Mouse (Mus musculus) lung, adult 2 months (tissue): ENCODE results near the gene Olfr1220. TPM values are rescaled to one million over a fixed set of nuclear protein-coding genes. Genes with fewer than 3 reads are reported as not detected.

Experiments
- DNase-seq: peaks from one replicate; pipeline ENCODE4 v3.0.0; 2022
- H3K4me1 ChIP-seq: fragments of 200-500 bp; 2 replicates; pipeline ENCODE4 v1.6.1; 2011; ENCODE audit warnings: low read length; ENCODE audit not compliant: control insufficient read depth, insufficient read depth
- H3K4me3 ChIP-seq: fragments of 200-500 bp; replicated peaks from 2 replicates; pipeline ENCODE3; 2011; ENCODE audit warnings: low read depth, mild to moderate bottlenecking, control low read depth, low read length; ENCODE audit errors: extremely low read depth
- CTCF ChIP-seq: fragments of 200-500 bp; IDR thresholded peaks from 2 replicates; pipeline ENCODE4 v1.5.1; 2011; ENCODE audit warnings: mild to moderate bottlenecking, low read length, control low read depth; ENCODE audit not compliant: insufficient read depth
- POLR2A ChIP-seq: fragments of 200-500 bp; IDR thresholded peaks from 2 replicates; pipeline ENCODE4 v1.6.1; 2011; ENCODE audit warnings: low read depth, mild to moderate bottlenecking, control low read depth, low read length, borderline replicate concordance; ENCODE audit errors: extremely low read depth
- WGBS: fragments of 180-500 bp; shearing (Covaris S2); methylation state at CpG from one replicate; pipeline ENCODE4 v1.1.7; 2018; 5-methylcytosine and 5-hydroxymethylcytosine counted together
- polyA plus RNA-seq: library from polyadenylated mRNA; depleted of rRNA; stranded (reverse); fragments of >200 nt; gene quantifications from 2 replicates; pipeline ENCODE4 v1.2.3, GENCODE M21; 2012; rRNA removed

The Olfr1220 gene
- not detected in 2 replicates for polyA plus RNA-seq

DNA sequence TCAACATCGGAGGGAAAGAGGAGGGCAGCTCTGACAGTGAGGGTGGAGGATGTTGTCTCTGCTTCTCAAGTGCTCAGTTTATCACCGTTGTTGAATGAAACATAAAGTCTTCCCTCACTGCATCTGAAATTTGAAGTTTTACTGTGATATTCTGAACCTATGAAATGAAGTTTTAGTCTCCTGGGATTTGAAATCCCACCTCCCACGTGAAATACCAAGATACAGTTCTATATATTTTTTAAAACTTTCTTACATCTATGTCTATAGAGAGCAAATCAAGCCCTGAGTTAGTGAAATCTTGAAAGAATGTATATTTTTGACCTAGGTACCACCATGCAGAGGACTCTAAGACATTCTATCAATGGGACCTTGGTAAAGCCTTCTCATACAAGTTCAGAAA lies at the start of gene Olfr1220:
Gene Olfr1220 (minus strand): TSS at position 101 of the 400 bp plus-strand sequence.
- TF ChIP-seq CTCF (no peak), POLR2A (no peak)
- H3K4me1 ChIP-seq: no peaks in the 10 kb centered on the region
- WGBS: 63% methylated on average over 3 of the region's 3 CpGs
- no peak within 1 kb of the TSS for H3K4me3 ChIP-seq
- DNase-seq: no peak

DNA sequence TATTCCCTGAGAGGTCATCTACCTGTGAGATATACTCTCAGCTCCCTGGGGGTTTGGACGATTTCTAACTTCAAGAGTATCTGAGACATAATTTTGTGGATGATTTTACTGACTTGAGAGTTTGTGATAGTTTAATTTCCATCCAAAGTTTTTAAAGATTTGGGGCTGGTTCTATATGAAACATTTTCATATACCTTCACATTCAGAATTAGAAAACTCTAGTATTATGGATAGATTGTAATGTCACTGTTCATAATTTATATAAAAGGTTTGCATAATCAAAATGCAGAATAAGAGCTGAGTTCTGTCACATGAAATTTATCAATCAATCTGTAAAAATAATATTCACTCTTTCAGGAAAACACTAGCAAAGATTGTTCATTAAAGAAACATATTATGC lies 44.8 kb upstream of the Olfr1220 start, which contains the start of gene Olfr1223:
Gene Olfr1223 (minus strand): TSS at position 101 of the 400 bp plus-strand sequence.
- H3K4me3 ChIP-seq: no peak within 1 kb of the TSS
- no peaks in the 10 kb centered on the region for H3K4me1 ChIP-seq
- WGBS: 34% methylated on average over 1 of the region's 1 CpGs
- no peak for TF ChIP-seq POLR2A
- no peak for TF ChIP-seq CTCF
- DNase-seq: no peak

DNA sequence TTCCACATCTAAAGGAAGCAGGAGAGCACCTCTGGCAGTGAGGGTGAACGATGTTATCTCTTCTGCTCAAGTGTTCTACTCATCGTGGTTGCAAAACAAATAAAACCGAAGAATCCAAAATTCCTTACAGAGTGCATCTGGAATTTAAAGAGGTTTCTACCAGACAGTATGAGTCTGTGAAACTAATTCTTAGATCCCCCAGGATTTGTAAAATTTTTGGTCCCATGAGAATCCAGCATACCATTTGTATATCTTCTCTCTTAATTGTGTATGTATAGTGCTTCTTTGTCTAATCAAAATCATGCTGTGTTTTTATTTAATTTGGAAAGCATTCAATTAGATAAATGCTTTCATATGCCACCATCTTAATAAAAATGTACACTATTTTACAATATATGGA lies 26.3 kb upstream of the Olfr1220 start, which contains the start of gene Olfr1222:
Gene Olfr1222 (minus strand): TSS at position 101 of the 400 bp plus-strand sequence.
- TF ChIP-seq POLR2A: no peak
- TF ChIP-seq CTCF: no peak
- Histone ChIP-seq H3K4me1 (no peaks in the 10 kb centered on the region), H3K4me3 (no peak within 1 kb of the TSS)
- no peak for DNase-seq
- 40% methylated on average over 3 of the region's 3 CpGs for WGBS

DNA sequence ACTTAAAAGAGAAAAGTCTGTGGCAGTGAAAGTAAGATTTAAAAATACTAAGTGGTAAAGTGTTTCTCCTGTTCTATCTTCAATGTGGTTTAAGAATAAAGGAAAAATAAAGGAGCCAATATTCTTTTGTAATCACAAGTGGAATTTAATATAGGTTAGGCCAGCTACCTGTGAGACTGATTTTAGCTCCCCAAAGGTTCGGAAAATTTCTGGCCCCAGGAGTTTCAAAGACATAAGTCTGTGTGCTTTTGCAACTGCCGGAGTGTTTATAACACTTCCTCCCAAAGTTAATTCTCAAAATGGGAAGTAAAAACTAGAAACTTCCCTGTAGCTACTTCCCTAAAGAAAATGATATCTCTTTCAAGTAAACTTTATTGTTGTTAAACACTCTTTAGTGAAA lies 10.5 kb upstream of the Olfr1220 start, which contains the start of gene Olfr1221:
Gene Olfr1221 (minus strand): TSS at position 101 of the 400 bp plus-strand sequence.
- no peak for DNase-seq
- WGBS: 63% methylated on average over 2 of the region's 2 CpGs
- H3K4me1 ChIP-seq: no peaks in the 10 kb centered on the region
- TF ChIP-seq CTCF (no peak), POLR2A (no peak)
- H3K4me3 ChIP-seq: no peak within 1 kb of the TSS

DNA sequence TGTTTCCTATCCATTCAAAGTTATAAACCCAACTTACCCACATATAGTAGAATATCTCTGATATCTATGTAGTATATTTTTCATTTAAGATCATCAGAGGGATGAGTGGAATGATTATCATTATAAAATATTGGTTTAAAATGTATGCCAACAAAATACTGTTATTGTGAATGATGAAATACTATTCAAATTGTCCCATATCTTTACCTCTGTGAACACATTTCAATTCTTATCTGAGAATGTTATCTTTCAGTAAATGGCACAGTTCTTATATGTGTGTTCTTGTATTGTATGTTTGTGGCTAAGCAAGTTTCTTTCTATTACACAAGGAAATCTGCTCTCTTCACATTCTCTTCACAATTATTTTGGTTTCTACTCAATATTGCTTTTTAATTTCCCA lies 984 bp downstream of the Olfr1220 start:
- no peak overlapping the region for H3K4me3 ChIP-seq
- no peaks in the 10 kb centered on the region for H3K4me1 ChIP-seq
- no peak for DNase-seq
- TF ChIP-seq CTCF (no peak), POLR2A (no peak)

DNA sequence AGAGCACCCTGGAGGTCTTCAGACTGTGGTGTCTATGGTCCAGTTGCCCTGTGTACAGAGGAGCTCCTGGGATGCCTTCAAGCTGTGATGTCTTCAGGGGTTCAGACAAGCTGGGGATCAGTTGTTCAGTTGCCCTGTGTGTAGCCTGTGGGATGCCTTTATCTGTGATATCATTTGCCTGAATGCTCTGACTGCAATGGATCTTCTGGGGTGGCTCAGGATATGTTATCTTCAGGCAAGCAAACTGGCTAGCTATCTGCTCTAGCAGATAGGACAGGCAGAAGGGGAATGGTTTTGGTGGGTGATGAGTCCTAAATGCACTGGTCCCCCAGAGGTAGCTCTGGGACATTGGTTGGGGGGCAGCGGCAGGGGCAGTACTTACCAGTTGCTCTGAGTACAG lies 12.8 kb downstream of the Olfr1220 start:
- Histone ChIP-seq H3K4me1 (no peaks in the 10 kb centered on the region), H3K4me3 (no peak overlapping the region)
- WGBS: 92% methylated on average over 1 of the region's 1 CpGs
- TF ChIP-seq CTCF (no peak), POLR2A (no peak)
- no peak for DNase-seq

DNA sequence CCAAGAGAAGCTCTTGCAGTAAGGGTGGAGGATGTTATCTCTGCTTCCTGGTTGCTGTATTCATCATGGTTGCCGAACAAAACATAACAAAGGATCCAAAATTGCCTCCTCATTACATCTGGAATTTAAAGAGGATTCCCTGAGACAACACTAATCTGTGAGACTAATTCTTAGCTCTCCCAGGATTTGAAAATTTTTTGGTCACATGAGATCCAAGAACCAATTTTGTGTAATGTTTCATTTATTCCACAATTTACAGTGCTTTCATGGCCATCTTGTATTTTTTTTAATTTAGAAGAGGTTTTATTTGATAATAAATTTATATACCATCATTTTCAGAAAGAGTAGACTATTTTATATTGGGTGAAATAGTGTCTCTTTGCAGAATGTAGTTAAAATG lies 23.2 kb downstream of the Olfr1220 start, which contains the start of gene Olfr1219:
Gene Olfr1219 (minus strand): TSS at position 101 of the 400 bp plus-strand sequence.
- 42% methylated on average over 1 of the region's 1 CpGs for WGBS
- TF ChIP-seq POLR2A: no peak
- TF ChIP-seq CTCF: no peak
- no peak for DNase-seq

DNA sequence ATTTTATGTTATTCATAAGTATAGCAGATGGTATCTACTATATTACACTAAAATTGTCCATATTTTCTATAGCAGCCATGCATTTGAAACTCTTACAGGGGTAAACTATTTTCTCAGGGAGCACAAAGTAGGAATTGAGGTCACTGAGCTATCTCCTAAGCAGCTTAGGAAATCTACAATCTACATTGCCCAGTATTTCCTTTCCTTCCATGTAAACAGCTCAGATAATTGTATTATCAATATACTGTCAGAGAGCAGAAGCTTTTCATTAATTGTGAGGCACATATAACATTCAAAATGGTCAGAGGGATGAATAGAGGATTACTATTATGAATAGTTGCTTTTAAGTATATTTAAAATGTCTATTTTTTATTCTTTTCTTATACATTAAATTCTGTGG lies 25.1 kb downstream of the Olfr1220 start:
- Histone ChIP-seq H3K4me3 (no peak overlapping the region), H3K4me1 (no peaks in the 10 kb centered on the region)
- TF ChIP-seq CTCF (no peak), POLR2A (no peak)
- no peak for DNase-seq

More for the DNA sequence above, 23.2 kb downstream of the Olfr1220 start, which contains the start of gene Olfr1219:
- Histone ChIP-seq H3K4me3 (no peak within 1 kb of the TSS), H3K4me1 (no peaks in the 10 kb centered on the region)

DNA sequence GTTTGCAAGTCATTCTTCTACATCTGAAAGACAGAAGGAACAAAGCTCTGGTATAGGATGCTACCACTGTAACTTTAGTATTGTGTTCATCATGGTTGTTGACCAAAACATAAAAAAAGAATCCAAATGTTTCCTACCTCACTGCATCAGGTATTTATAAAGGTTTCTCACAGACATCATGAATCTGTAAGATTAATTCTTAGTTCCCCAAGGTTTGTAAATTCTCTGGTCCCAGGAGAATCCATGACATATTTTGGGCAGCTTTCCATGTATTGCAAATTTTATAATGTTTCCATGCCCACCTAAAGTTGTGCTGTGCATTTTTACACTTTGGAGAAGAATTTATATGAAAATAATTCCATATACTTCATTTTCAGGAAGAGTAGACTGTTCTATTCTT lies 45.5 kb downstream of the Olfr1220 start, which contains the start of gene Olfr1218:
Gene Olfr1218 (minus strand): TSS at position 101 of the 400 bp plus-strand sequence.
- H3K4me3 ChIP-seq: no peak within 1 kb of the TSS
- DNase-seq: no peak
- no peak for TF ChIP-seq POLR2A
- no peaks in the 10 kb centered on the region for H3K4me1 ChIP-seq

Other genes starting within 250 kb of the Olfr1220 start
- gene Olfr1206, start 243.6 kb downstream of the Olfr1220 start, polyA plus RNA-seq: not detected in 2 replicates
- not detected in 2 replicates for gene Olfr1208, start 204.5 kb downstream of the Olfr1220 start, polyA plus RNA-seq
- gene Olfr1209, start 191.7 kb downstream of the Olfr1220 start, polyA plus RNA-seq: not detected in 2 replicates
- gene Olfr1211, start 168.7 kb downstream of the Olfr1220 start, polyA plus RNA-seq: not detected in 2 replicates
- not detected in 2 replicates for gene Olfr1212, start 152.9 kb downstream of the Olfr1220 start, polyA plus RNA-seq
- gene Gm13762, start 126.6 kb downstream of the Olfr1220 start, polyA plus RNA-seq: not detected in 2 replicates
- gene Olfr1214, start 114.2 kb downstream of the Olfr1220 start, polyA plus RNA-seq: not detected in 2 replicates
- not detected in 2 replicates for gene Olfr1215, start 99.9 kb downstream of the Olfr1220 start, polyA plus RNA-seq
- gene Olfr1216, start 88.5 kb downstream of the Olfr1220 start, polyA plus RNA-seq: not detected in 2 replicates
- gene Olfr1217, start 74.8 kb downstream of the Olfr1220 start, polyA plus RNA-seq: not detected in 2 replicates
- gene Olfr1218, start 45.6 kb downstream of the Olfr1220 start, polyA plus RNA-seq: not detected in 2 replicates
- gene Olfr1219, start 23.3 kb downstream of the Olfr1220 start, polyA plus RNA-seq: not detected in 2 replicates
- gene Olfr1221, start 10.4 kb upstream of the Olfr1220 start, polyA plus RNA-seq: not detected in 2 replicates
- gene Olfr1222, start 26.2 kb upstream of the Olfr1220 start, polyA plus RNA-seq: not detected in 2 replicates
- not detected in 2 replicates for gene Olfr1223, start 44.7 kb upstream of the Olfr1220 start, polyA plus RNA-seq
- not detected in 2 replicates for gene Olfr1224-ps1, start 57.3 kb upstream of the Olfr1220 start, polyA plus RNA-seq
- gene Olfr1225, start 67.8 kb upstream of the Olfr1220 start, polyA plus RNA-seq: not detected in 2 replicates
- gene Olfr1226, start 93.2 kb upstream of the Olfr1220 start, polyA plus RNA-seq: not detected in 2 replicates
- gene Olfr1228, start 147.2 kb upstream of the Olfr1220 start, polyA plus RNA-seq: not detected in 2 replicates
- not detected in 2 replicates for gene Olfr1229, start 181.2 kb upstream of the Olfr1220 start, polyA plus RNA-seq
- not detected in 2 replicates for gene Olfr1230, start 190.4 kb upstream of the Olfr1220 start, polyA plus RNA-seq
- gene Olfr1231, start 200.2 kb upstream of the Olfr1220 start, polyA plus RNA-seq: not detected in 2 replicates
- gene Olfr1232, start 222.8 kb upstream of the Olfr1220 start, polyA plus RNA-seq: not detected in 2 replicates
- not detected in 2 replicates for gene Olfr1233, start 235.6 kb upstream of the Olfr1220 start, polyA plus RNA-seq